Mouse (Mus musculus) myocyte (in vitro differentiated cells): ENCODE measurements at regions not wholly inside any gene's neighbourhood (a gene's known extent, or its start where the extent isn't known, plus 50 kb on each side); places are given as distances from the start of the nearest gene placed in this dataset.

Experiments
- H3K27me3 ChIP-seq: one replicate; pipeline ENCODE4 v1.6.1; 2011; ENCODE audit not compliant: control insufficient read depth, insufficient read depth, insufficient read length
- H3K36me3 ChIP-seq: one replicate; pipeline ENCODE4 v1.6.1; 2011; ENCODE audit not compliant: control insufficient read depth, insufficient read depth
- H3K4me2 ChIP-seq: one replicate; pipeline ENCODE4 v1.6.1; 2011; ENCODE audit warnings: low read depth, control low read depth
- H3K4me3 ChIP-seq: one replicate; pipeline ENCODE4 v1.5.1; 2011; ENCODE audit warnings: mild to moderate bottlenecking, control low read depth, moderate library complexity
- H3K79me2 ChIP-seq: one replicate; pipeline ENCODE4 v1.6.1; 2011; ENCODE audit not compliant: control insufficient read depth, insufficient read depth
- H3ac ChIP-seq: one replicate; pipeline ENCODE4 v1.6.1; 2011; ENCODE audit not compliant: control insufficient read depth, insufficient read length
- CEBPB ChIP-seq: IDR thresholded peaks from 2 replicates; pipeline ENCODE4 v1.6.1; 2011; ENCODE audit warnings: mild to moderate bottlenecking, moderate library complexity; ENCODE audit not compliant: poor library complexity, insufficient read depth, severe bottlenecking
- E2F4 ChIP-seq: IDR thresholded peaks from one replicate; pipeline ENCODE4 v1.6.1; 2011; ENCODE audit warnings: mild to moderate bottlenecking, control low read depth, moderate library complexity; ENCODE audit not compliant: insufficient read depth
- MAX ChIP-seq: IDR thresholded peaks from one replicate; pipeline ENCODE4 v1.6.1; 2011; ENCODE audit warnings: low read depth, mild to moderate bottlenecking, control low read depth
- MYOD1 ChIP-seq, 3 experiments: IDR thresholded peaks; one replicate each; pipeline ENCODE4 v1.6.1; 2011; ENCODE audit warnings: control low read depth in 2 of 3, low read depth in 2 of 3, mild to moderate bottlenecking in 2 of 3, moderate library complexity in 1 of 3; ENCODE audit not compliant: insufficient read length in 2 of 3, control insufficient read depth in 1 of 3
- MYOG ChIP-seq, 3 experiments: IDR thresholded peaks; one replicate each; pipeline ENCODE4 v1.6.1; 2011; ENCODE audit warnings: control low read depth in 2 of 3, low read depth in 2 of 3, mild to moderate bottlenecking in 2 of 3; ENCODE audit not compliant: insufficient read length in 2 of 3, control insufficient read depth in 1 of 3, insufficient read depth in 1 of 3
- POLR2A ChIP-seq: IDR thresholded peaks from one replicate; pipeline ENCODE4 v1.6.1; 2011; ENCODE audit warnings: low read depth, mild to moderate bottlenecking, control low read depth, moderate library complexity; ENCODE audit not compliant: insufficient read length
- POLR2AphosphoS2 ChIP-seq: IDR thresholded peaks from one replicate; pipeline ENCODE4 v1.6.1; 2011; ENCODE audit warnings: low read depth, control low read depth; ENCODE audit not compliant: insufficient read length
- REST ChIP-seq: IDR thresholded peaks from one replicate; pipeline ENCODE4 v1.6.1; 2011; ENCODE audit warnings: mild to moderate bottlenecking, control low read depth, moderate library complexity; ENCODE audit not compliant: insufficient read depth, insufficient read length
- SRF ChIP-seq: IDR thresholded peaks from one replicate; pipeline ENCODE4 v1.6.1; 2011; ENCODE audit warnings: low read depth; ENCODE audit not compliant: control insufficient read depth, insufficient read length
- TCF12 ChIP-seq: IDR thresholded peaks from one replicate; pipeline ENCODE4 v1.6.1; 2011; ENCODE audit warnings: mild to moderate bottlenecking, control low read depth; ENCODE audit not compliant: poor library complexity, insufficient read depth, severe bottlenecking
- TCF3 ChIP-seq: IDR thresholded peaks from one replicate; pipeline ENCODE4 v1.6.1; 2011; ENCODE audit warnings: low read depth, control low read depth; ENCODE audit not compliant: insufficient read length
- USF1 ChIP-seq: IDR thresholded peaks from one replicate; pipeline ENCODE4 v1.6.1; 2011; ENCODE audit warnings: low read depth, mild to moderate bottlenecking, control low read depth, moderate library complexity

GRCm38 (mm10) chr12:109711392-109711791 lies 111.3 kb upstream of the Rtl1 start:
- TF ChIP-seq USF1: no peak
- no peak for TF ChIP-seq SRF
- TF ChIP-seq POLR2AphosphoS2: no peak
- no peak for TF ChIP-seq TCF3
- no peak for TF ChIP-seq MYOG (IDR thresholded peaks at IDR 0.05; ENCODE audit: control insufficient read depth in 1 of 3, insufficient read depth in 1 of 3, insufficient read length in 2 of 3, low read depth in 2 of 3)
- no peak for TF ChIP-seq MYOD1 (IDR thresholded peaks at IDR 0.05; ENCODE audit: control insufficient read depth in 1 of 3, insufficient read length in 2 of 3, low read depth in 2 of 3)
- TF ChIP-seq REST: no peak
- TF ChIP-seq E2F4: no peak
- no peak for TF ChIP-seq TCF12
- TF ChIP-seq MAX: no peak
- TF ChIP-seq POLR2A: no peak
- no peak for TF ChIP-seq CEBPB
- Histone ChIP-seq H3K36me3 (no peaks in the 10 kb centered on the region), H3K79me2 (no peaks in the 10 kb centered on the region), H3ac (no peak overlapping the region), H3K27me3 (peaks cover 2% of the 10 kb centered on the region), H3K4me2 (no peak overlapping the region), H3K4me3 (no peak overlapping the region)

- Histone ChIP-seq H3K4me3 (no peak overlapping the region), H3K79me2 (no peaks in the 10 kb centered on the region), H3ac (no peak overlapping the region), H3K27me3 (no peaks in the 10 kb centered on the region), H3K36me3 (no peaks in the 10 kb centered on the region), H3K4me2 (no peak overlapping the region)
- no peak for TF ChIP-seq POLR2AphosphoS2
- no peak for TF ChIP-seq CEBPB
- no peak for TF ChIP-seq MYOD1 (IDR thresholded peaks at IDR 0.05; ENCODE audit: control insufficient read depth in 1 of 3, insufficient read length in 2 of 3, low read depth in 2 of 3)
- no peak for TF ChIP-seq E2F4
- TF ChIP-seq REST: no peak
Observed at GRCm38 (mm10) chr12:109711946-109712345, 111.8 kb upstream of the Rtl1 start.

- H3K36me3 ChIP-seq: no peaks in the 10 kb centered on the region
- H3ac ChIP-seq: no peak overlapping the region
- no peak overlapping the region for H3K4me3 ChIP-seq
- TF ChIP-seq TCF3: no peak
- no peak for TF ChIP-seq SRF
- no peak for TF ChIP-seq POLR2AphosphoS2
- TF ChIP-seq POLR2A: no peak
- no peak for TF ChIP-seq MYOD1 (IDR thresholded peaks at IDR 0.05; ENCODE audit: control insufficient read depth in 1 of 3, insufficient read length in 2 of 3, low read depth in 2 of 3)
- no peak for TF ChIP-seq USF1
- no peaks in the 10 kb centered on the region for H3K79me2 ChIP-seq
- no peaks in the 10 kb centered on the region for H3K27me3 ChIP-seq
- no peak overlapping the region for H3K4me2 ChIP-seq
Observed at GRCm38 (mm10) chr12:109712386-109712785, 112.3 kb upstream of the Rtl1 start.

DNA sequence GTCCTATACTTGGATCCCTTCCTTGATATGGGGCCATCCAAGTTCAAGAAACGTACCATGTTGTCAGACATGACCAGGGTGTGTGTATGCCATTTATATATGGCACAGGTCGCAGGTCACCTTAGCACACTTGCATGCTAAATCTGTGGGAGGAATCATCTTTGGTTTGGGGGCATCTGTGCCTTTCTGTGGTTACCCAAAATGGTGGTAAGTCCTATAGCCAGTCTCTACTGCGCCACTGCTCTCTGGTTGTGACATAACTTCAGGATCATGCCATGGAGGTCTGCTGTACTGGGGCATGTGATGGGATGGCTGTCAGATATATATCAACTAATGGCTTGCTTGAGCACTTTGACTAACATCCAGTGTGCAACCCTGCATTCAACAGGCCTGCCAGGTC lies 112.9 kb upstream of the Rtl1 start:
- Histone ChIP-seq H3K4me3 (no peak overlapping the region), H3K79me2 (no peaks in the 10 kb centered on the region), H3K4me2 (no peak overlapping the region), H3ac (no peak overlapping the region), H3K27me3 (no peaks in the 10 kb centered on the region), H3K36me3 (no peaks in the 10 kb centered on the region)
- TF ChIP-seq POLR2AphosphoS2 (no peak), SRF (no peak), TCF12 (no peak), REST (no peak), POLR2A (no peak), MYOD1 (IDR thresholded peaks at IDR 0.05; ENCODE audit: control insufficient read depth in 1 of 3, insufficient read length in 2 of 3, low read depth in 2 of 3) (no peak), CEBPB (no peak), MAX (no peak), MYOG (IDR thresholded peaks at IDR 0.05; ENCODE audit: control insufficient read depth in 1 of 3, insufficient read depth in 1 of 3, insufficient read length in 2 of 3, low read depth in 2 of 3) (no peak), E2F4 (no peak), USF1 (no peak), TCF3 (no peak)

DNA sequence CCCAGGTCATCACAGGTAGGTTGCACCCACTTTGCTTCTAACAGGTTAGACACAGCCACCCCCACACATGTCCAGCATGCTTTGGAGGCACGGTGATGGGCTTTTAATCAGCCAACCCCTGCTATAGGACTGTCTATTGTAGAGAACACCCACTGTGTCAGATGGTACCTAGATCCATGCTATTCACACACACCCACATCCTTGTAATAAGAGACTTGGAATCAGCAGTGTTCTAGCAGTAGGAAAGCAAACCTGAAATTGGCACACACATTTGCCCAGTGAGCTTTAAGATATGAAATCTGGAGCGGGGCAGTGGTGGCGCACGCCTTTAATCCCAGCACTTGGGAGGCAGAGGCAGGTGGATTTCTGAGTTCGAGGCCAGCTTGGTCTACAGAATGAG lies 113.9 kb upstream of the Rtl1 start:
- Histone ChIP-seq H3ac (no peak overlapping the region), H3K27me3 (no peaks in the 10 kb centered on the region), H3K4me3 (no peak overlapping the region), H3K79me2 (no peaks in the 10 kb centered on the region), H3K4me2 (no peak overlapping the region), H3K36me3 (no peaks in the 10 kb centered on the region)
- TF ChIP-seq POLR2A: no peak
- no peak for TF ChIP-seq TCF3
- no peak for TF ChIP-seq MYOG (IDR thresholded peaks at IDR 0.05; ENCODE audit: control insufficient read depth in 1 of 3, insufficient read depth in 1 of 3, insufficient read length in 2 of 3, low read depth in 2 of 3)
- no peak for TF ChIP-seq MAX
- no peak for TF ChIP-seq SRF
- TF ChIP-seq REST: no peak
- no peak for TF ChIP-seq USF1
- TF ChIP-seq POLR2AphosphoS2: no peak
- no peak for TF ChIP-seq MYOD1 (IDR thresholded peaks at IDR 0.05; ENCODE audit: control insufficient read depth in 1 of 3, insufficient read length in 2 of 3, low read depth in 2 of 3)
- no peak for TF ChIP-seq E2F4
- no peak for TF ChIP-seq TCF12
- no peak for TF ChIP-seq CEBPB
